Mouse (Mus musculus) stomach, embryonic 15.5 days (tissue): ENCODE results near the gene Relch. TPM values are rescaled to one million over a fixed set of nuclear protein-coding genes. Genes with fewer than 3 reads are reported as not detected.
"Not testable (repeated sequence)": the region's sequence is repeated elsewhere in the genome, so short reads cannot be mapped to it uniquely, and the experiment has no call there.

ENCODE experiments used
- ATAC-seq: fragments of 200-750 bp; cut with Nextera tagmentation; 2 replicates; pipeline ENCODE4 v1.8.0; 2017; ENCODE audit warnings: low read depth, moderate number of reproducible peaks, moderate TSS enrichment; ENCODE audit not compliant: insufficient read depth, low FRiP score
- H3K27ac ChIP-seq: fragments of 300-500 bp; sonication (generic); 2 replicates; pipeline ENCODE4 v1.5.1; 2015; ENCODE audit warnings: mild to moderate bottlenecking, inconsistent platforms
- H3K27me3 ChIP-seq: fragments of 300-500 bp; sonication (generic); replicated peaks from 2 replicates; pipeline ENCODE4 v1.6.1; 2015; ENCODE audit warnings: inconsistent platforms
- H3K36me3 ChIP-seq: fragments of 300-500 bp; sonication (generic); 2 replicates; pipeline ENCODE4 v1.6.1; 2015; ENCODE audit warnings: inconsistent platforms
- H3K4me1 ChIP-seq: fragments of 300-500 bp; sonication (generic); 2 replicates; pipeline ENCODE4 v1.6.1; 2015; ENCODE audit warnings: inconsistent platforms
- H3K4me2 ChIP-seq: fragments of 300-500 bp; sonication (generic); 2 replicates; pipeline ENCODE4 v1.6.1; 2015; ENCODE audit warnings: mild to moderate bottlenecking, inconsistent platforms
- H3K4me3 ChIP-seq: fragments of 300-500 bp; sonication (generic); replicated peaks from 2 replicates; pipeline ENCODE4 v1.5.1; 2015; ENCODE audit warnings: inconsistent platforms
- H3K9ac ChIP-seq: fragments of 300-500 bp; sonication (generic); 2 replicates; pipeline ENCODE4 v1.6.1; 2015; ENCODE audit warnings: inconsistent platforms
- H3K9me3 ChIP-seq: fragments of 300-500 bp; sonication (generic); 2 replicates; pipeline ENCODE4 v1.6.1; 2016; ENCODE audit warnings: inconsistent platforms
- WGBS: fragments of 180-500 bp; shearing (Covaris S2); methylation state at CpG from one replicate; pipeline ENCODE4 v1.1.7; 2015; 5-methylcytosine and 5-hydroxymethylcytosine counted together
- polyA plus RNA-seq: library from polyadenylated mRNA; unstranded; fragments of >200 nt; fragmentation: Nextera tagmentation; extraction: Ambion mirVana; gene quantifications from 2 replicates; pipeline ENCODE4 v1.2.1, GENCODE M21; 2015

Relch gene
- polyA plus RNA-seq, 1 experiment from 2014 or later: 28.4 TPM

DNA sequence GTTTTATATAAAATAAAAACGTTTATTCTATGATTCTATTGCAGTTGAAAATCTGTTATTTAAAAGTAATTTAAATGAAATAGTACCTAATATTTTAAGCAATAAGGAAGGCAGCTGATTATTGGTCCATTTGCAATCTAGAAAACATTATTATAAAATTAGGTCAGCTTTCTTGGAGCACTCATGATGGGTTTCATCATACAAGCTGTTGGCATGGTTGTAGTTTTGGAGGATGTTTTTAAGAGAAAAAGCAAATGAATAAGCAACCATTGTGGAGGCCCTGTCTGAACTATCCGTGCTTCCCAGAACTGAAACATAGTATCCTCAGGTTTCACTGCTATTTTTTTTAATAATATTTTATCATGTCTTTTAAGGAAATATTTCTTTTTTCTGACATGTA lies 31.9 kb downstream of the Relch start:
- Histone ChIP-seq H3K36me3 (no peaks in the 10 kb centered on the region), H3K9me3 (no peaks in the 10 kb centered on the region), H3K4me3 (no peak overlapping the region), H3K4me2 (no peak overlapping the region), H3K27ac (no peak overlapping the region), H3K4me1 (no peaks in the 10 kb centered on the region), H3K9ac (no peak overlapping the region), H3K27me3 (no peaks in the 10 kb centered on the region)
- ATAC-seq: no peak
- WGBS: 82% methylated on average over 2 of the region's 2 CpGs

DNA sequence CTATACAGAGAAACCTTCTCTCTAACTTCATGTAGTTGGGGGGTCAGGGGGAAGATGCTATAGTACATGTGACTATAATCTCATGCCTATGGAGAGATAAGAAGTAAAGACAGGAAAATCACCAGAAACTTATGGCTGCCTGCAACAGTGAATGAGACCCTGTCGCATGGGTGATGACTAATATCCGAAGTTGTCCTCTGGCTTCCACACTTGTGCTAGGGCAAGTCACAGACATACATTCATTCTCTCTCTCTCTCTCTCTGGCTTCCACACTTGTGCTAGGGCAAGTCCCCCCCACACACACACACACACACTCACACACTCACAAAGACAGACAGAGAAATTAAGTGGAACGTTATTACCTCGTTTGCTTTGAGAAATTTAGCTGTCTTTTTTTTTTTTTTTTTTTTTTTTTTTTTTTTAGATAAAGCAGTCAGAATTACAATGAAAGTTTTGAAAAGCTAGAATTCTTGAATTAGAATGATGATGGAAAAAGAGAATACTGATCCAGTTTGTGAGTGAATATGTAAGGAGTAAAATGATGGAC lies 37.4 kb downstream of the Relch start:
- H3K27me3 ChIP-seq: no peaks in the 10 kb centered on the region
- H3K4me3 ChIP-seq: no peak overlapping the region
- H3K4me2 ChIP-seq: no peak overlapping the region
- WGBS: 89% methylated on average over 4 of the region's 4 CpGs
- no peak overlapping the region for H3K27ac ChIP-seq
- no peaks in the 10 kb centered on the region for H3K9me3 ChIP-seq
- no peaks in the 10 kb centered on the region for H3K4me1 ChIP-seq
- no peak for ATAC-seq
- no peak overlapping the region for H3K9ac ChIP-seq
- H3K36me3 ChIP-seq: peaks cover 3% of the 10 kb centered on the region; the same call in 1 of the 2 replicates

DNA sequence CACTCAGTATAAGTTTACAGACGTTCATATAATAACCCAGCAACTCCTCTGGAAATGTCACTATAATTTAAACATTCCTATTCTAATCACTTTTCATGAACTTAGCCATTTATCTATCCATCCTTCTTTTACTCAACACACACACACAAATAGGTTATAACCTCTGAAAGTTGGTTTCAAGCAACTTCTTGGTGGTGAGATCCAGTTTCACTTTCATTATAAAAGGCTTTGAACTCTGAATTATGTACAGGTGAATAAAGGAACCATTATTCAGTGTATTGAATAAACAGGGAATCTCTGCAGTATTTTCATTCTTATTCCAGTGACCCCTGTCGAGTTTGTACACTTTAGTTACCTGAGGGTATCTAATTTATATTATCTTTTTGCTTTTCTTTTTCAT lies 45.8 kb downstream of the Relch start:
- WGBS: 68% methylated on average over 2 of the region's 2 CpGs
- ATAC-seq: no peak
- peaks cover 6% of the 10 kb centered on the region; the same call in 1 of the 2 replicates for H3K36me3 ChIP-seq
- no peaks in the 10 kb centered on the region for H3K4me1 ChIP-seq
- no peak overlapping the region for H3K4me2 ChIP-seq
- no peak overlapping the region for H3K4me3 ChIP-seq
- H3K9me3 ChIP-seq: no peaks in the 10 kb centered on the region
- H3K27ac ChIP-seq: no peak overlapping the region
- H3K9ac ChIP-seq: no peak overlapping the region
- H3K27me3 ChIP-seq: no peaks in the 10 kb centered on the region

DNA sequence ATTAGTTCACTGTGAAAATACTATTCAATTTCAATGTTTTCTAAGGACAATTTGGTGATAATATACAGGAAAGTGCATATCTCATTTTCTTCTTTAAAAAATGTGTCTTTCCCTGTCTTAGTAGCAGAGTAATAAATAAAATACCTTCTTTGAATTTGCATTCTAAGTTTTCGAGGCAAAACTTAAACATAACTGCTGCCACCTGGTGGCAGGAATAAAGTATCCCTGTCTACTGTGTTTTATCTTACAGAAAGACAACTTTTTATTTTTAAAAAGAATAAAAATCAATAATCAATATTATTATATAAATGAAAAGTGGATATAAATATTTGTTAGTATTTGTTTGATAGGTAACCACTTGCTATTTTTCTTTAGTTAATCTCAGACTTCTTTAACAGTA lies 47.6 kb downstream of the Relch start:
- Histone ChIP-seq H3K4me2 (no peak overlapping the region), H3K4me3 (no peak overlapping the region), H3K27me3 (no peaks in the 10 kb centered on the region), H3K27ac (no peak overlapping the region), H3K9me3 (no peaks in the 10 kb centered on the region), H3K4me1 (no peaks in the 10 kb centered on the region), H3K36me3 (peaks cover 3% of the 10 kb centered on the region; the same call in 1 of the 2 replicates), H3K9ac (no peak overlapping the region)
- 22% methylated on average over 1 of the region's 1 CpGs for WGBS
- ATAC-seq: no peak

DNA sequence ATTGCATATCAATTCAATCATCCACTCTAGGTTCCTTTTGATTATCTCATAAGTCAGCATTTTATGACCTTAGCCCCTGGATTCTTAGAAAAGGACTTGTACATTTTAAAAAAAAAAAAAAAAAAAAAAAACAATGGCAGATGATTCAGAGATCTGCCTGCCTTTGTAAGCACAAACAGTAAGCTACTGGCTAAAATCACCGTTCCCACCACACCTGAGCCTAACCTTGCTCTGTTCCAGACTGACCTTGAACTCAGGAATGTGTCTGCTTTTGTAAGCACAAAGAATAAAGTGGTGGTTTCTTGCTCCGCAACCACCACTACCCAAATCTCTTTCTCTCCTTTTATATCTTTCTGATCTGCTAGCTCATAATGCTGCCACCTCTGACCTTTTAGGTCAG lies 49.2 kb downstream of the Relch start:
- ATAC-seq: no peak
- Histone ChIP-seq H3K4me1 (no peaks in the 10 kb centered on the region), H3K9ac (no peak overlapping the region), H3K36me3 (peaks cover 3% of the 10 kb centered on the region; the same call in 1 of the 2 replicates), H3K9me3 (no peaks in the 10 kb centered on the region), H3K4me3 (no peak overlapping the region), H3K27ac (no peak overlapping the region), H3K27me3 (no peaks in the 10 kb centered on the region), H3K4me2 (no peak overlapping the region)
- WGBS: 93% methylated on average over 2 of the region's 2 CpGs

DNA sequence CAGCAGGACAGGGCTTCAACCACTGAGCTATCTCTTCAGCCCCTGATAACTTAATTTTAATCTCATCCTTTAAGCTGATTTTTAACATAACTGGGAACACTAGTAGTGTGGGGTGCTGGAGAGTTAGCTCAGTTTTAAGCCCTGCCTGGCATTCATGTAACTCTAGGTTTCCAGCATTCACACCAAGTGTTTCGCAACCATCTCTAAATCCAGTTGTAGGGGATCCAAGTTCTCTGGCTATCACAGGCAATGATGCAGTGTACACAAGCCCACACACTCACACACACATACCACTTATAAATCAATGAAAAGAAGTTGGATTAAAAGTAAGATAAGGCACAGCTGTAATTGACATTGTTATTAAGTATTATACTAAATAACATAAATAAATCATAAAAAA lies 54.7 kb downstream of the Relch start:
- H3K27ac ChIP-seq: no peak overlapping the region
- no peak for ATAC-seq
- H3K9ac ChIP-seq: no peak overlapping the region
- H3K4me3 ChIP-seq: no peak overlapping the region
- WGBS: 88% methylated on average over 1 of the region's 1 CpGs
- no peaks in the 10 kb centered on the region for H3K27me3 ChIP-seq
- H3K9me3 ChIP-seq: no peaks in the 10 kb centered on the region
- H3K36me3 ChIP-seq: peaks cover 3% of the 10 kb centered on the region; the same call in 1 of the 2 replicates
- H3K4me2 ChIP-seq: no peak overlapping the region
- no peaks in the 10 kb centered on the region for H3K4me1 ChIP-seq

DNA sequence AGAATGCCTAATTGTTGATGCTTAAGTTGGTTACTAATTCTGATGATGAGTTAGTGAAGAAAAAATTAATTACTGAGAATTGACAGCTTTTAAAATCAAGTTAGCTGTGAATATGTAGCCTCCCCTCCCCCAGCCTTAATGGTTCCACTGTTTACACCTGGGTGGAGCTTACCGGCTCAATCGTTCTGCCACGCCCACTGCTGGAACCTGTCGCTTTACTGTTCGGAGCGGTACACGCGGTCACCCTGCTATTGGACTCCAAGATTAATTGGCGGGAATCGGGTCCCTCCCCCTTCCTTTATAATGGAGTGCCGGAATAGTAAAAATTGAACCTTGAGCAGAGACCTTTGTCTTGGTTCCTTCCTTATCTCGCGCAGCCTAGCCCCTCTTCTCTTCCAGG lies 65.6 kb downstream of the Relch start:
- not testable (repeated sequence) for H3K4me1 ChIP-seq, H3K27me3 ChIP-seq, H3K36me3 ChIP-seq, H3K4me3 ChIP-seq, H3K9ac ChIP-seq, ATAC-seq, H3K9me3 ChIP-seq, H3K4me2 ChIP-seq, H3K27ac ChIP-seq
- 93% methylated on average over 13 of the region's 13 CpGs for WGBS

DNA sequence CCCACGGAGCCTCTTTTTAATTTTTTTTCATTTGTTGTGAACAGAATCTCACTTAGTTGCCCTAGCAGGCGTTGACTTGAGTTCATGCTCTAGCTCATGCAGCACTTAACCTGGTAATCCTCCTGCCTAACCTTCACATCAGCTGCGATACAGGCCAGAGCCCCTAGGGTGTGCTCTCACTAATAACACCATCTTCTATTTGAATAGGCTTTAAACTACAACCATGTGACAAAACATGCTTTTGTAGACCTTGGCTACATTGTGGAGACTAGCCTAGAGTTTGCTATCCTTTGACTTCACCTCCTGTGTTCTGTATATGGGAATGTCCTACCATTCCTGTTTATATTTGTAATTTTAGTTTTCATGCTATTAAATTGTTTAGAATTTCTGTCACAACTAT lies 71.7 kb downstream of the Relch start:
- H3K4me2 ChIP-seq: no peak overlapping the region
- no peaks in the 10 kb centered on the region for H3K9me3 ChIP-seq
- WGBS: 85% methylated on average over 3 of the region's 3 CpGs
- no peak overlapping the region for H3K27ac ChIP-seq
- H3K4me1 ChIP-seq: no peaks in the 10 kb centered on the region
- no peak for ATAC-seq
- H3K4me3 ChIP-seq: no peak overlapping the region
- no peak overlapping the region for H3K9ac ChIP-seq
- H3K27me3 ChIP-seq: no peaks in the 10 kb centered on the region
- H3K36me3 ChIP-seq: peaks cover 6% of the 10 kb centered on the region; the same call in 1 of the 2 replicates

DNA sequence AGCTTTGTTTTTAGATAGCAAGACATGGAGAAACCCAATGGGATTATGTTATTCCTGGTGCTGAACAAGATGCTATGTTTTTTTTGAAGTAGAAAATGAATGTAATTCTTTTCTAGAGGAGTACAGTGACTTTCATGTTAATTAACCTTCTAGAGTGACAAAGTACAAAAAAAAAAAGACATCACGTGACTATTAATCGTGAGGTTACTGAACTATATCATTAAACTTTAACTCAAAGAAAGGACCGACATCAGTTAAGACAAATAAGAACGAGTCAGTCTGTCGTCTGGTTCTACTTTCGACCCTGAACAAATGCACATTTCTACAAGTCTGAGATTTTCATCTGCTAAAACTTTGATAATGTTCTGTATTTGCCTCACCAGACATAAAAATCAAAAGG lies 74.7 kb downstream of the Relch start:
- ATAC-seq: no peak
- Histone ChIP-seq H3K4me2 (no peak overlapping the region), H3K27me3 (no peaks in the 10 kb centered on the region), H3K9me3 (no peaks in the 10 kb centered on the region), H3K4me1 (no peaks in the 10 kb centered on the region), H3K27ac (no peak overlapping the region), H3K4me3 (no peak overlapping the region), H3K36me3 (peaks cover 11% of the 10 kb centered on the region), H3K9ac (no peak overlapping the region)
- whole genome bisulfite sequencing: 82% methylated on average over 6 of the region's 6 CpGs

DNA sequence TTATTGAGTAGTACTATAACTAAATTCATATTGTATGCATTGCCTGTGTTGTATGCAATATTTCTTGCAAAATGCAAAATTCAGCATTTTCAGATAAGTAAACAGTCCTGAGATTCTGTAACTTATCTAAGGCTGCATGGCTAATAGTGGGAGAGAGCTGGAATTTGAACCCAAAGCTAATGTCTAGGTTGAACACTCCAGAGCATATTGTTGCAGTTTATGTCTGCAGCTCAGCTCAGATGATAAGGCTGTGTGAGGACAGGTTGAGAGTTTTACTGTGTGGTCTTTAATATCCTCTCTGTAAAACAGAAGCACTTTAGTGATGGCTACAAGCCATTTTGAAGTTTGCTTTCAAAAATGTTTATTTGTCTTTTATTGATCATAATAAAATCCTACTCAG lies 75.8 kb downstream of the Relch start:
- ATAC-seq: no peak
- no peak overlapping the region for H3K4me2 ChIP-seq
- H3K27ac ChIP-seq: no peak overlapping the region
- H3K36me3 ChIP-seq: peaks cover 16% of the 10 kb centered on the region
- no peak overlapping the region for H3K4me3 ChIP-seq
- H3K27me3 ChIP-seq: no peaks in the 10 kb centered on the region
- no peak overlapping the region for H3K9ac ChIP-seq
- no peaks in the 10 kb centered on the region for H3K9me3 ChIP-seq
- no peaks in the 10 kb centered on the region for H3K4me1 ChIP-seq

DNA sequence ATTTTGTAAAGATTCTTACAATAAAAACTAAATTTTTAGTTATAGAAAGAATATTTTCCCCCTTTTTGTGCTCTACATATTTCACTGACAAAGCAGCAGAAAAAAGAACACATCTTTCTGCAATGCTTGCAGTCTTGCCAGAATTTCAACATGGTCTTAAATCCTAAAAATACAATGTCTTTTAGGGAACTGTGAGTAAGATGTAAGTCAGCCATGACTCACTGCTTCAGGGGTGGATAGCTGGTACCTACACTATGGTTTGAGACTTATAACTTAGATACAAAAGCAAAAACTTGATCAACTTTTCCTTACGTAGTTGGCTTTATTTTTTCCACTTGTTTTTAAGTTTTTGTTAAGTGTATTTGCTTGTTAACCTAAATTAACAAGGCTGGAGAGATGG lies 78.8 kb downstream of the Relch start:
- Histone ChIP-seq H3K4me1 (no peaks in the 10 kb centered on the region), H3K27me3 (no peaks in the 10 kb centered on the region), H3K27ac (no peak overlapping the region), H3K4me2 (no peak overlapping the region), H3K36me3 (peaks cover 21% of the 10 kb centered on the region), H3K9me3 (no peaks in the 10 kb centered on the region), H3K9ac (no peak overlapping the region), H3K4me3 (no peak overlapping the region)
- no peak for ATAC-seq
- WGBS: 93% methylated on average over 1 of the region's 1 CpGs

DNA sequence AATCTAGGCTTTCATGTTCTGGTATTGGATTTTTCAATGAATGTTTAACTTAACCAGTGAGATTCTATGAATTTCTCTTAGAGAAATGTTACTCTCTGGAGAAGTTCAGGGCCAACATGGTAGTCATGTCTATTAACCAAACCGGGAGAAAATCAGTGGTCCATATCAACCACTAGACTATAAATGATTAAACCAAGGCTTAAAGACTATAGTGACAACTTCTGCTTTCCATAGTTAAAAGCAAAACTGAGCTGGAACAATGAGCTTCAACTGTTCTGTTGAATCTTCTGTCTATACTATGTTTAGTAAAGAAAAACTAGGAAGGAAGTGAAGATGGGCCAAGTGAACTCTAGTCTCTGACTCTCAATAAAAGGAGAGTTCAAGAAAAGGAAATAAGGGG lies 82.8 kb downstream of the Relch start:
- H3K27ac ChIP-seq: no peak overlapping the region

More for the DNA sequence above, 82.8 kb downstream of the Relch start:
- H3K9ac ChIP-seq: no peak overlapping the region
- H3K27me3 ChIP-seq: no peaks in the 10 kb centered on the region
- peaks cover 16% of the 10 kb centered on the region for H3K36me3 ChIP-seq
- no peak for ATAC-seq
- no peaks in the 10 kb centered on the region for H3K4me1 ChIP-seq
- no peak overlapping the region for H3K4me3 ChIP-seq
- WGBS: 87% methylated on average over 1 of the region's 1 CpGs
- no peak overlapping the region for H3K4me2 ChIP-seq
- H3K9me3 ChIP-seq: no peaks in the 10 kb centered on the region
